Mouse (Mus musculus): ENCODE data around the gene Clmn.

Gene Clmn

GRCm38 (mm10) chr12:104864439-104865165 is at the start of gene Clmn:
Clmn (minus strand) TSS chr12:104865076.
- no peak for DNase-seq

- DNase-seq: no peak
Measured at GRCm38 (mm10) chr12:104912990-104913389, 48.1 kb upstream of the Clmn start.

GRCm38 (mm10) chr12:104912281-104912933 is 47.5 kb upstream of the Clmn start:
- no peak for DNase-seq

GRCm38 (mm10) chr12:104909750-104910149 is 44.9 kb upstream of the Clmn start:
- DNase-seq: no peak

GRCm38 (mm10) chr12:104908986-104909385 is 44.1 kb upstream of the Clmn start:
- no peak for DNase-seq

- DNase-seq: no peak
Measured at GRCm38 (mm10) chr12:104908024-104908781, 43.3 kb upstream of the Clmn start.

- no peak for DNase-seq
Measured at GRCm38 (mm10) chr12:104907133-104907532, 42.3 kb upstream of the Clmn start.

- no peak for DNase-seq
Measured at GRCm38 (mm10) chr12:104904138-104904537, 39.3 kb upstream of the Clmn start.

DNA sequence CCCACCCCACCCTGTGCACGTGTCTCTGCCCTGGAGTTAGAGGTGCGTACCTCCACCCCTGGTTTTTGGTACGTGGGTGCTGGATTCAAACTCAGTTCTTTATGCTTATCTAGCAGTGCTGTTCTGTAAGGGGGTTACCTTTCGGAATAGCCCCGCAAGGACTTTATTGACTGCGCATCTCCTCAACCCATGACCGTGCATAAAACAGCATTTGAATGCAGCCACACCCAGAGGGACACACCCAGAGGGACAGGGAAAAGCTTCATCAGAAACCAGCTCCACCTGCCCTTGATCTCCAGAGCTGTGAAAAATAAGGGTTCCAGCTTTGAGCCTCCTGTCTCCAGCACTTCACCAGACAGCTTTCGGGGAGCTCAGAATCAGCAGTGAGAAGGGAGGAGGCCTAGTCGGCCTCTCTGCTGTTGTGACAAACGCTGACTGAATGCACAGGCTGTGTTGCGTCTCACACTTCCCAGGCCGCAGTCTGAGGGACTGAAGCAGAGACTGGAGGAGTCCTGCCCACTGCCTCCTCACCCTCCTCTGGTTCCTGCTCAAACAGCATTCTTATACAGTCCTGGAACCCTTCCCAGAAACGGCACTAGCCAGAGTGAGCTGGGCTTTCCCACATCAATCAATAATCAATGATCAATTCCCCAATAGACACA is 37.6 kb upstream of the Clmn start:
- DNase-seq: no peak

- no peak for DNase-seq
Measured at GRCm38 (mm10) chr12:104901320-104901719, 36.4 kb upstream of the Clmn start.

DNA sequence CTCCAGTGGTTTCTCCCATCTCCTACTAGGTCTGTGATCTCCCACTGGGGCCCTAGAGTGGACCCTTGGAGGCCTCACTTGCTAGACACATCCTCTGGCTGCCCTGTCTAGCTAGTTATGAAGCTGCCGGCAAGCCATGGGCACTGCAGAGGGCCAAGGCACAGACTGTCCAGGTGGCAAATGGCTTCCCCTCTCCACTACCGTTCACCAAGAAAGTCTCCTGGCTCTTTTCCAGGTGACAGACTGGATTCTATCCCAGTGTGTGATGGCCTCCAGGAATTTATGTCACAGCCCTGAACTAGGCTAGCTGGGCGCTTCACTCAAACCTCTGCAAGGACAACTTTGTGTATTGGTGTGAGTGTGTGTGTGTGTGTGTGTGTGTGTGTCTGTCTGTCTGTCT is 35.0 kb upstream of the Clmn start:
- DNase-seq: no peak

GRCm38 (mm10) chr12:104899161-104899560 is 34.3 kb upstream of the Clmn start:
- DNase-seq: no peak

GRCm38 (mm10) chr12:104898718-104899117 is 33.8 kb upstream of the Clmn start:
- DNase-seq: no peak

DNA sequence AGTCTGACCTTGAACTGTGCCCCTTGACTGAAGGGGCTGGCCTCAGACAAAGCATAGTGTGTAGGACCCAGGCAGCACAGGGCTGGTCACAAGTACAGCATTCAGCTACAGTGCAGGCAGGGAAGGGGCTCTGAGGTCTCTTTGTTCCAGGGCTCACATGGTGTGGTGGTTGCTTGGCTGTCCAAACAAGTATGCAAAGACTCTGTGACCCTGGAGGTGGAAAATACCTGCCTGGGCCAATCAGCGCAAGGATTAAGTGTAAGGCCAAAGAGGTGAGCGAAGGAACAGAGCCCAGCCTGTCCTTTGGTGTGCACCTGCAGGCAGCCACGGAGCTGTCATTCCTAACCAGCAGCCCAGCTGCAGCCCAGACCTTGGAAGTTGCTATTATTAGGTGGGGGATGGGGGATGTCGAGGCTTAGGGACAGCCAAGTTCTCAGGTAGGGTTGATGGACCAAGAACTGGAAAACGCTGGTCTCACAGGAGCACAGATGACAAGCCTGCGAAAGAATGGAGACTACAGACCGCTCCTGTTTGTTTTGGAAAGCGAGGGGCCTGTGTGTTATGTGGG is 32.3 kb upstream of the Clmn start:
- no peak for DNase-seq

- DNase-seq: no peak
Measured at GRCm38 (mm10) chr12:104896640-104897039, 31.8 kb upstream of the Clmn start.

DNA sequence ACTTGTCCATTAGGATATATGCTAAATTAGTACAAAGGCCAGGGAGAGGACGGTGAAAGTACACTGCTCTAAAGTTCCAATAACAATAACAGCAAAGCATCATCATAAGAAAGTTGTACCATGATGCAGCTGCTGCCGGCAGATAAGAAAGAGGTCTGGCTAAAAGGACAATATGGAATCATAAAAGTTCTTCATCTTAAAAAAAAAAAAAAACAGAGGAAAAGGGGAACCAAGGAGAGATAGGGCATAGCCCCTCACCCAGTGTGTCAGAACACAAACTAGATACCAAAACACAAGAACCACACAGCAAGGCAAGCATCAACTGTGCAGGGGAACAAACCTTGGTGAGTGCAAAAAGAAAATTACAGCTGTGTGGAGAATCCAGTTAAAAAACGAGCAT is 27.4 kb upstream of the Clmn start:
- DNase-seq: no peak

DNA sequence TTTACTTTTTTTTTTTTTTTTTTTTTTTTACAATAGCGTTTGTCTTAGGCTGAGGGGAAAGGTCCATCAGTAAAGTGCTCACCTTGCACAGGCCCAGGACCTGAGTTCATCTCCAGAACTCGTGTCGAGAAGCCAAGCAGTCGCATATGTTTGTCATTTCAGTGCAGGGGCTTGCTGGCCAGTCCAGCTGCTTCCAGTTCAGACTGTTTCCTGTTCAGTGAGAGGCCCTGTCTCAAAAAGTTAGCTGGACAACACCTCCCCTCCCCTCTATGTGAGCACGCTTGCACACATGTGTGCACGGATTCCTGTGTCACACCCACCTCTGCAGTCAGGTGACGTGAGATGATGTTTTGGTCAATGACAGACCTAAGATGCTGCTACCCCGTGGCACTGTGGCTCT is 25.2 kb upstream of the Clmn start:
- no peak for DNase-seq

DNA sequence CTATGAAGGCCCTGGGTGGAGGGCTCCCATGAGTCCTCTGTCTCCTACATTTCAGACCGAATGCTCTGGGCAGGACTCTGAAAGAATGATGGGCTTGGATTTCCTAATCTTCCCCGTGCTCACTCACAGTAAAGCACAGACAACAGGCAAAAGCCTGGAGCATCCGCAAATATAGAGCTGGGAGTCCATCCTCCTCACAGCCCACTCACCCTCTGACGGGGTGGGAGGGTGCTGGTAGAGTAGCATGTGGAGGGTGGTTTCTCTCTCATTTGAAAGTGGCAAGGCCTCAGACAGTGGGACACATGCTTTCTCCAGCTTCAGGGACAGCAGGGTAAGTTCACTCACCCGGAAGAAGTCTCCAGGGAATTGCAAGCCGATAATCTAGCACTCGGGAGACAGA is 21.2 kb upstream of the Clmn start:
- DNase-seq: no peak

DNA sequence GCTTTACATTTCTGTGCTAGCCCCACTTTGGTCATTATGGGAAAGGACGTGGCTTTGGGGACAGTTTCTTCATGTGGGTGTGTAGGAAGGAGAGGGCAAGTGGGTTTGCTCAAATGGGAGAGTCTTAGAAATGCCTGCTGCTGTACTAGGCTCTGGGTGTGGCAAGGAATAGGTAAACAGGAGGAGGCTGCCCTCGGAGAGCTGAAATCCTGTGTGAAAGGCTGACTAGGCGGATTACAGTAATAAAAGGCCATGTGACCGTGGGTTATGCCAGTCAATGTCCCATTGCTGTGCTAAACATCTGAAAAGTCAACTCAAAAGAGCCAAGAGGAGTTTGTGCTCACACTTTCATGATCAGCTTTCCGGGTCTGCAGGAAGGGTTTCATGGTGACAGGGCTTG is 17.7 kb upstream of the Clmn start:
- no peak for DNase-seq

- DNase-seq: no peak
Measured at GRCm38 (mm10) chr12:104882061-104882460, 17.2 kb upstream of the Clmn start.

- DNase-seq: no peak
Measured at GRCm38 (mm10) chr12:104881518-104882060, 16.7 kb upstream of the Clmn start.

DNA sequence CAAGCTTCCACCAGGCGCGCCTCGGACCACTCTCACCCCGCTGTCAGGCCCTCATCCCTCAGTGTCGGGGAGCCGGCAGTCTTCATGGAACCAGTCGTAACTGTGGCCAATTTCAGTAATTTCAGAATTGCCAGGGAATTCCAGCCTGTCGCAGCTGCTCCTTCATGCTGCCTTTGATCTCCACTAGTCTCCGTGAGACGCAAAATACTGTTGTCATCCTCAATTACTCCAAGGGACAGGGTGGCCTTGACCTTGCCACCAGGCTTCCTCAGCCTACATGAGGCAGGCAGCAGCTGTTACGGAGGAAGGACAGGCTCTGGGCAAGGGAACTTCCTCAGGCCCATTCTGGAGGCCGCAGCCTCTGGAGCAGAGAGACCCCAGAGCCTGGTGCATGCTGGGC is 15.5 kb upstream of the Clmn start:
- no peak for DNase-seq

DNA sequence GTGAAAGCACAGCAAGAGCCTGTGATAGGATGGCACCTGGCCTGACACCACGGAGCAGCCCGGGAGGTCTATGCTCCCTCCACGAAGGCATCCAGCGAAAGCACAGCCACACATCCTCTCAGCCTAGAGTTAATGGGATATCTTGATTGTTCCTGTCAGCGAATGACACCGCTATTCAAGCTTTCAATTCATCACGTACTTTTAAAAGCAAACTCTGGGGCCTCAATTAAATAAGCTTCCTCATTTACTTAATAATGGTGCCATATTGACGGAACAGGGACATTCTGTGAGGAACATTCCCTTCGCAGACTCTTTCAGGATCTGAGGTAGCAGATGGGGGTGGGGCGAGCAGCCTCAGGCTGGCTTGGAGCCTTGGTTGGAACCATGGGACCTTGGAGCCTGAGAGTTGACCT is 14.7 kb upstream of the Clmn start:
- DNase-seq: no peak
